Mouse (Mus musculus) thymus, adult 2 months (tissue): ENCODE results near the gene Lrrk1. TPM values are rescaled to one million over a fixed set of nuclear protein-coding genes. Genes with fewer than 3 reads are reported as not detected.

Experiments used
- DNase-seq: peaks from one replicate; pipeline ENCODE4 v3.0.0; 2021
- H3K27ac ChIP-seq: fragments of 200-500 bp; 2 replicates; pipeline ENCODE4 v1.5.1; 2012; ENCODE audit warnings: low read length, control low read depth; ENCODE audit not compliant: control insufficient read depth, insufficient read depth
- H3K27me3 ChIP-seq: fragments of 200-500 bp; 2 replicates; pipeline ENCODE4 v1.6.1; 2012; ENCODE audit warnings: mild to moderate bottlenecking, low read length, moderate library complexity, mixed read lengths; ENCODE audit not compliant: control insufficient read depth, insufficient read depth
- H3K36me3 ChIP-seq: fragments of 200-500 bp; 2 replicates; pipeline ENCODE4 v1.6.1; 2012; ENCODE audit warnings: mild to moderate bottlenecking, low read length, moderate library complexity; ENCODE audit not compliant: control insufficient read depth, insufficient read depth
- H3K4me1 ChIP-seq: fragments of 200-500 bp; replicated peaks from 2 replicates; pipeline ENCODE4 v1.6.1; 2012; ENCODE audit warnings: low read length; ENCODE audit not compliant: control insufficient read depth, insufficient read depth
- H3K4me3 ChIP-seq: fragments of 200-500 bp; 2 replicates; pipeline ENCODE4 v1.5.1; 2012; ENCODE audit warnings: mild to moderate bottlenecking, low read length, control low read depth, moderate library complexity; ENCODE audit not compliant: control insufficient read depth, insufficient read depth
- CTCF ChIP-seq: fragments of 200-500 bp; IDR thresholded peaks from 2 replicates; pipeline ENCODE4 v1.5.1; 2012; ENCODE audit warnings: mild to moderate bottlenecking, control low read depth, low read length, moderate library complexity, borderline replicate concordance; ENCODE audit not compliant: control insufficient read depth, poor library complexity, insufficient read depth; ENCODE audit errors: extremely low read depth
- POLR2A ChIP-seq: fragments of 200-500 bp; IDR thresholded peaks from 2 replicates; pipeline ENCODE4 v1.6.1; 2012; ENCODE audit warnings: mild to moderate bottlenecking, low read length, control low read depth, moderate library complexity; ENCODE audit not compliant: control insufficient read depth, poor library complexity, insufficient read depth; ENCODE audit errors: extremely low read depth
- WGBS: fragments of 180-500 bp; shearing (Covaris S2); methylation state at CpG from one replicate; pipeline ENCODE4 v1.1.7; 2018; 5-methylcytosine and 5-hydroxymethylcytosine counted together
- polyA plus RNA-seq: library from polyadenylated mRNA; depleted of rRNA; stranded (reverse); fragments of >200 nt; gene quantifications from 2 replicates; pipeline ENCODE4 v1.2.3, GENCODE M21; 2012

The Lrrk1 gene
- polyA plus RNA-seq, 1 experiment: 29.9 TPM

GRCm38 (mm10) chr7:66305714-66306198 is 82.4 kb downstream of the Lrrk1 start:
- 93% methylated on average over 16 of the region's 16 CpGs for WGBS
- Histone ChIP-seq H3K27me3 (no peaks in the 10 kb centered on the region), H3K4me1 (no peaks in the 10 kb centered on the region), H3K36me3 (no peaks in the 10 kb centered on the region), H3K27ac (no peak overlapping the region), H3K4me3 (no peak overlapping the region)
- TF ChIP-seq POLR2A: no peak
- no peak for TF ChIP-seq CTCF
- no peak for DNase-seq

GRCm38 (mm10) chr7:66304993-66305713 is 83.0 kb downstream of the Lrrk1 start:
- 66% methylated on average over 8 of the region's 8 CpGs for WGBS
- DNase-seq: no peak
- Histone ChIP-seq H3K27me3 (no peaks in the 10 kb centered on the region), H3K36me3 (no peaks in the 10 kb centered on the region), H3K4me1 (no peaks in the 10 kb centered on the region), H3K4me3 (no peak overlapping the region), H3K27ac (no peak overlapping the region)
- TF ChIP-seq CTCF (no peak), POLR2A (no peak)

- Histone ChIP-seq H3K4me1 (no peaks in the 10 kb centered on the region), H3K27ac (no peak overlapping the region), H3K27me3 (no peaks in the 10 kb centered on the region), H3K36me3 (no peaks in the 10 kb centered on the region), H3K4me3 (no peak overlapping the region)
- 50% methylated on average over 14 of the region's 14 CpGs for WGBS
- no peak for DNase-seq
- no peak for TF ChIP-seq POLR2A
- no peak for TF ChIP-seq CTCF
Measured at GRCm38 (mm10) chr7:66303922-66304660, 84.1 kb downstream of the Lrrk1 start.

GRCm38 (mm10) chr7:66301486-66301885 is 86.7 kb downstream of the Lrrk1 start:
- DNase-seq: no peak
- H3K36me3 ChIP-seq: no peaks in the 10 kb centered on the region
- no peak overlapping the region for H3K27ac ChIP-seq
- H3K27me3 ChIP-seq: no peaks in the 10 kb centered on the region
- TF ChIP-seq CTCF (no peak), POLR2A (no peak)
- WGBS: 88% methylated on average over 4 of the region's 4 CpGs
- H3K4me1 ChIP-seq: no peaks in the 10 kb centered on the region
- no peak overlapping the region for H3K4me3 ChIP-seq

- Histone ChIP-seq H3K36me3 (no peaks in the 10 kb centered on the region), H3K27me3 (no peaks in the 10 kb centered on the region), H3K4me3 (no peak overlapping the region), H3K4me1 (no peaks in the 10 kb centered on the region), H3K27ac (no peak overlapping the region)
- peak; percentile 72 for DNase-seq
- WGBS: 19% methylated on average over 5 of the region's 5 CpGs
- peak; percentile 71; the same call in 1 of the 2 replicates for TF ChIP-seq CTCF
- TF ChIP-seq POLR2A: no peak
Measured at GRCm38 (mm10) chr7:66300680-66301079, 87.5 kb downstream of the Lrrk1 start.

- WGBS: 95% methylated on average over 9 of the region's 9 CpGs
- no peaks in the 10 kb centered on the region for H3K27me3 ChIP-seq
- no peak for DNase-seq
- TF ChIP-seq CTCF (no peak), POLR2A (no peak)
- H3K36me3 ChIP-seq: no peaks in the 10 kb centered on the region
- H3K4me3 ChIP-seq: no peak overlapping the region
- H3K4me1 ChIP-seq: no peaks in the 10 kb centered on the region
- H3K27ac ChIP-seq: no peak overlapping the region
Measured at GRCm38 (mm10) chr7:66297656-66298021, 90.5 kb downstream of the Lrrk1 start.
